Mouse (Mus musculus) lung, postnatal 0 days (tissue): ENCODE results near the gene Chchd6.

Experiments
- CTCF ChIP-seq: IDR thresholded peaks from 2 replicates; pipeline ENCODE4 v1.5.1; 2016; ENCODE audit warnings: antibody characterized with exemption, mild to moderate bottlenecking
- EP300 ChIP-seq: IDR thresholded peaks from 2 replicates; pipeline ENCODE4 v1.6.1; 2016; ENCODE audit warnings: antibody characterized with exemption, mild to moderate bottlenecking, control low read depth

DNA sequence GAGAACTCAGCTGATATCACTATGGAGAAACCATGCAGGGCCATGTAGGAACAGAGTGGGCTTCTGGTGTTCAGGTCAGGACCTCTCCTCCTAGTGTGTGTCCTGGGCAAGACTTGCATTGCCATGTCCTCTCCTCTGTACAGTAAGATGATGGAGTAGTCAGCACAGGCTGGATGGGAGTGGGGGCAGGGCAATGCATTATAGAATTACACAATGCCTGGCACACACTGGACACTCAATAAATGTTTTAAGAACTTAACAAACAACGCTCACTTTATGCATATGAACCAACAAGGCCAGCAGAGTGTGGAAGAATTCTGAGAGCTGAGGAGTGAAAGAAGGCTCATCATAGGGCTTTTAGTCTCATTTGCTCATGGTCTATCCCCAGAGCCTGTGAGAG is 171.0 kb downstream of the Chchd6 start:
- TF ChIP-seq CTCF (no peak), EP300 (0 out of 2 replicates have a peak, but pooled peaks have one; percentile 25)
